Mouse (Mus musculus): ENCODE results near the gene Plek2.
"Not testable (repeated sequence)": the region's sequence is repeated elsewhere in the genome, so short reads cannot be mapped to it uniquely, and the experiment has no call there.

Plek2 gene

DNA sequence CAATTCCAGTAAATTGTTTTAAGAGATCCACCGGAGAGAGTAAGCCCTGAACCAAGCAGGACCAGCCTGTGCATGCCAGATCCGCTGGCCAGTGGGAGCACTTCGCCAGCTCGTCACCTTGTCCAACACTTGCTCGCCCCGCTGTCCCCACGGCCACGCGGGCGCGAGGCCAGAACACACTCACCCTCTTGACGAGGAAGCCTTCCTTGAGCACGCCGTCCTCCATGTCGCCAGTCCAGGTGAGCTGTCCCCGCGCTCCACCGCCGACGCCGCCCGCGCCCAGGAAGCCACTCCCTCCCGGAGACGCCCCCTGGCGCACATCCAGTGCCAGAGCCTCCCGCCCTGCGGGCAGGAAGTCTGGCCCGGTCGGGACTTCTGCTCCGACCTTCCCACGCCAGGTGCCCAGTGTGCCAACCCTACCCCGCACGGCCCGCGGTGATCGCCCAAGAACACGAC is at the start of gene Plek2:
Gene Plek2, minus strand, starts transcription at position 258 of the 456 bp plus-strand sequence.
- DNase-seq = peak; percentile 53

DNA sequence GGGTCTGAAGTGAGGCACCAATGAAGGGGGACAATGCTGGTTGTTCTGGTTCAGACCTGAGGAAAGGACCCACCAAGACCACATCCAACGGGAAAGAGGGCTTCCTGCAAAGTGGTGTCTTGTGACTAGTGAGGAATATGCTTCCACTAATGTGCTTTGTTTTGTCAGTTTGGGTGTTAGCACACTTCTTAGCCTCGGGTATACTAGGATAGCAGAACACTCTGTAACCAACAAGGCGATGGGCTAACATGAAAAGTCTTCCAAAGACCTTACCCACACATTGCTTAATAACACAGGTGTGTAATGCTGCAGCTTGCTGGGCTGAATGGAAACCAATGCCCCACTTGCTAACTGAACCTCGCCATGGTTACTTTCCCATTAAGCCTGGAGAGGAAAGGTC is 49.6 kb upstream of the Plek2 start:
- no peak for DNase-seq

GRCm38 (mm10) chr12:78952484-78952883 is 45.7 kb upstream of the Plek2 start:
- no peak for DNase-seq

- DNase-seq = no peak
These were observed 45.3 kb upstream of the Plek2 start for GRCm38 (mm10) chr12:78952053-78952452.

- DNase-seq = no peak
These were observed 40.9 kb upstream of the Plek2 start for GRCm38 (mm10) chr12:78947661-78948060.

- no peak for DNase-seq
These were observed 40.4 kb upstream of the Plek2 start for GRCm38 (mm10) chr12:78947161-78947560.

DNA sequence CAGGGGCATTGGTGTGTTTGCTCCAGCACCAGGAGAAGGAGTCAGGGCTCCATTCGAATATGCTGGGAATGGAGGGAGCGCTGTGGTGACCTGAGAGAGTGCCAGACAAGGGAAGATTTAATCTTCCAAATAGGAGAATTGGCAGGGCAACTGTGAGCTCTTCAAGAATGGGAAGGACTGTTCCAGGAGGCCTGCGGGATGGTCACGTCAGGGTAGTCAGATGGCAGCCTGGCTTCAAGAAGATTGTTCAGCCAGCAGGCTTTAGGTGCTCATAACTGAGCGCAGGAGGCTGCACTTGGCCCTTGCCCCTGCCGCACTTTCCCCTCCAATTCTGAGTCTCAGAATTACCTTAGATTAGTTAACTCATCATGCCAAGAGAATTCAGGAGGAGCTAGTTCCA is 36.2 kb upstream of the Plek2 start:
- DNase-seq = no peak

DNA sequence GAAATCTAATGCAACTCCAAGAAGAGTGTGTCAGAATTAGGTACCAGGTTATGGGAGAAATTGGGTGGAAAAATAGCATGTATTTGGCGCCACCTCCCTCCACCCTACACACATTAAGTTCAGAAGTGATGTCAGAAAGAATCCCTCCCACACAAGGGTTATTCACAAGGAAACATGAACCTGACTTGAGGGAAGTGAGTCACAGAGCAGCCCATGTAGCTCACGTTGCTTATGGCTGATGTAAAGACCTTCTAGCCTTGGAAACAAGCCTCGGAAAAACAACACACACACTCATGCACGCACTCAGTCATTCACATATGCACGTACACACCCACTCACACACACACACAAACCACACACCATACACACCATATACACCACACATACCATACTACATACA is 33.3 kb upstream of the Plek2 start:
- no peak for DNase-seq

- DNase-seq = no peak
These were observed 32.8 kb upstream of the Plek2 start for GRCm38 (mm10) chr12:78939393-78940037.

DNA sequence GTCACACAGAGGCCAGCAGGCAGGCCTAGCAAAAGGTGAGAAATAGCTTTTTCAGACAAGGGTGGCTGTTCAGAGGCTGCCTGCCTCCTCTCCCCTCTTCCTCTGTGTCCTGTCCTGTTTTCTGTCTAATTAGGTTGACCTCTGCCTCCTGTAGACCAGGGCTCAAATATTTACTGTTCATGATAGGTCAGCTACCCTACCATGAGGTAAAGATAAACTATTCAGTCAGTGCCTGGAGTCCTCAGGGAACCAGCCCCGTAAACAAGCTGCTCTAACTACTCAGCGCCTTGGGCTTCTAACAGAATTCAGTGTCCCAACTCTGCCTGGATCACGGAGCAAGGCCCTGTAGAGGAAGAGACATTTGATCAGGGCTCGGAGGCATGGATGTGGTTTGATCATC is 29.7 kb upstream of the Plek2 start:
- no peak for DNase-seq

DNA sequence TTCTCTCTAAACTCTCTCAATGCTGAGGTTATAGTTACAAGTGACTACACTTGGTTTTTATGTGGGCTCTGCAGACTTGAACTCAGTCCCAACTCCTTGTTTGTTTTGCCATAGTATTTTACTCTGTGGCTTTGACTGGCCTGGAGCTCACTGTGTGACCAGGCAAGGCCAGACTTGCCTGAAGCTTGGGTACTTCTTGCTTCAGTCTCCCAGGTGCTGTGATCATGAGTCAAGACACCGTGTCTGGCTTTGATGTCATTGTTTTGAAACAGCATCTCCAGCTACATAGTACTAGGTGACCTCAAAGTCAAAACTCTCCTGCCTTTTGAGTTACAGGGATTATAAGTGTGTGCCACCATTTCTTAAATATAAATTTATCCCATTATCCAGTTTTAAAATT is 23.1 kb upstream of the Plek2 start:
- no peak for DNase-seq

DNA sequence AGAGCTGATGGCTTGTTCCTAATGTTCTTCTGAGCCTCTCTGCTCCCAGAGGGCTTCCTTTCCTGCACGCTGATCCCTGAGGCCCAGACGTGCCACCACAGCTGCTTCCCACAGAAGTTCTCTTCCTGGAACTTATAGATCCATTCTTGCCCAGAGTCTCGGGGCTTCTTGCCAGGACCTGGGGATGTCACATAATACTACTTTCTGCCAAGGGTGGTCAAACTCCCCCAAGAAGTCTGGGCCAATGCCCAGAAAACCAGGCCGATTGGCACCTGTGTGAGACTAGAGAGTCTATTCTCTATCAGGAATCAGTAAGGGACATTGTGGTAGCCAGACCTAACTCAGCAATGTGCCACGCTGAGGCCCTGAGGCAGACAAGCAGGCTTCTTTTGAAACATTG is 20.5 kb upstream of the Plek2 start:
- no peak for DNase-seq

GRCm38 (mm10) chr12:78923539-78924189 is 16.9 kb upstream of the Plek2 start:
- no peak for DNase-seq

GRCm38 (mm10) chr12:78922977-78923376 is 16.2 kb upstream of the Plek2 start:
- DNase-seq = not testable (repeated sequence)

GRCm38 (mm10) chr12:78922058-78922457 is 15.3 kb upstream of the Plek2 start:
- no peak for DNase-seq

DNA sequence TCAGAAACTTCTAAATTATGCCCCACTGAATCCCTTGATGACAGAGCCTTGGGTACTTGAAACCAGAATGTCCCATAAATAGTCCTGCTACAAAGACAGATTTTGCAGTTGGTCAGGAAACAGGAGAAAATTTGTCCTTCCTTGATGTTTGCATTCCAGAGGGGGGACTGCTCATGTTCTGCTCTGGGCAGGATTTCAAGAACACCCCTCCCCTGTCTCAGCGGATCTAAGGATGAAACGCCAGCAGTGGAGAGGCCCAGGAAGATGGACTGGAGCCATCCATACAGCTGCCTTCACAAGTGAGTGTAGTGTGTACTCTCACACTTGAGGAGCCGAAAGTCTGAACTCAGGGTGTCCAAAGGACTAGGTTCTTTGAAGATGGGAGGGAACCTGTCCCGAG is 14.7 kb upstream of the Plek2 start:
- no peak for DNase-seq

DNA sequence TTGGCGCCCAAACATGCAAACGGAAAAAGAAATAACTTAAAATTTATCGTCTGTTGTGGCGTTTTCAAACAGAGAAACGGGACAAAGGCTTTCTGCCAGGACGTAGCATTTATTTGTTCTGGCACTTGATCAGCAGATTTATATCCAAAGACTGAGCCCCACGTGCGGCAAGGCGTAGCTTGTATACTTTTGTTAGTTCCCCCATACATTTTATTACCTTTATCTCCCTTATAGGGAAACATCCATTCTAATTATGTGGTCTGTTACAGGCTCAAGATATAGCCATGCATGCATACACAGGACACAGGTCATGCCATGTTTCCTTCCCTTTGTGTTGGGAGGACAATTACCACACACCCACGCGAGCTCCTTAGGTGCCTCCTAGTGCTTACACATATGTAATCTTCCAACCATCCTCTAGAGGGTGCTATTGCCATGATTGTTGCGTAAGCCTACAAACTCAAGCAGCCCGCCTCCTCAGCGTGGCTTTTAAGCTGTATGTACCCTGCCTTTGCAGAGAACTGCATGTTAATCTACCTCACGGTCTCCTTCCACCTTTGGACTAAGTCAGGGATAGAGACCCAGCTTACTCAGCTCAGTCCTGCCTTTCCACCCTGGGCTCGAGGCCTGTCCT is 12.4 kb upstream of the Plek2 start:
- peak; percentile 26 for DNase-seq

- peak; percentile 68 for DNase-seq
These were observed 11.7 kb upstream of the Plek2 start for GRCm38 (mm10) chr12:78918227-78919078.

DNA sequence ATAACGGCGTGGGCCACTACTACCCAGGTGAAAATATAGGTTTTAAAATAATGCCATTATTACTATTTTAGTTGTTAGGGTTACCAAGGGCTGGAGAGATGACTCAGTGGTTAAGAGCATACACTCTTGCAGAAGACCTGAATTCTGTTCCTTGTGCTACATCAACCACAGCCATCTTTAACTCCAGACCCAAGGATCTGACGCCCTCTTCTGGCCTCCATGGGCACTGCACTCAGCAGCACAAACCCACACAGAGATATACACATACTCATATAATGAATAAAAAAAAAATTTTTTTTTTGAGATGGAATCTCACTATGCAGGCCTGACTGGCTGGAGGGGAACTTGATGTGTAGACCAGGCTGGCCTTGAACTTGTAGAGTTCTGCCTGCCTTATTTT is 9.5 kb upstream of the Plek2 start:
- no peak for DNase-seq

DNA sequence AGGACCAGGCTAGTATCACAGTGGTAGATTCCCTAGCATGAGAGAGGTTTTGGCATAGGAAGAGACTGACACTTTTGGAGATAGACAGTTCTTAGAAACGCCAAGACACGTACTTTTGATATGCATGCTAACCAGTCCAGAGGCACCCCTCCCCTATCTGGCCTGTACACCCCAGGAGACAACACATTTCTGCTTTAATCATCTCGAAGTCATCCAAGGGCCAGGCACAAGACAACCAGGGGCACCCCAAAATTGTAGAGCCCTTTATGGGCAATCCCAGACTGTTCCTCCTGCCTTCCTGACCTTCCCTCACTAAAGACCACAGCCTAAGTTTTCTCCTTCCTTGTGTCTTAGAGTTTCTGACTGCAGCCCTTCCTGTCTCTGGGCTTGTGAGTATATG is 8.8 kb upstream of the Plek2 start:
- no peak for DNase-seq

- no peak for DNase-seq
These were observed 7.7 kb upstream of the Plek2 start for GRCm38 (mm10) chr12:78914458-78914857.

GRCm38 (mm10) chr12:78911707-78912417 is 5.1 kb upstream of the Plek2 start:
- DNase-seq = no peak

Data from right cerebral cortex, postnatal 4 days (tissue).